Mouse (Mus musculus) intestine, embryonic 16.5 days (tissue): ENCODE data around the gene Kif12. TPM values are rescaled to one million over a fixed set of nuclear protein-coding genes. Genes with fewer than 3 reads are reported as not detected.

Experiments used
- ATAC-seq: fragments of 200-750 bp; cut with Nextera tagmentation; 2 replicates; pipeline ENCODE4 v1.8.0; 2017; ENCODE audit warnings: moderate TSS enrichment, moderate library complexity
- H3K27ac ChIP-seq: fragments of 300-500 bp; sonication (generic); 2 replicates; pipeline ENCODE4 v1.5.1; 2014; ENCODE audit warnings: mild to moderate bottlenecking, low read length
- H3K27me3 ChIP-seq: fragments of 300-500 bp; sonication (generic); replicated peaks from 2 replicates; pipeline ENCODE4 v1.6.1; 2014; ENCODE audit warnings: low read length, control low read depth, mixed read lengths; ENCODE audit not compliant: control insufficient read depth, insufficient read depth
- H3K36me3 ChIP-seq: fragments of 300-500 bp; sonication (generic); 2 replicates; pipeline ENCODE4 v1.6.1; 2014; ENCODE audit warnings: low read length, control low read depth; ENCODE audit not compliant: control insufficient read depth, insufficient read depth
- H3K4me1 ChIP-seq: fragments of 300-500 bp; sonication (generic); 2 replicates; pipeline ENCODE4 v1.6.1; 2014; ENCODE audit warnings: low read length, control low read depth, mixed read lengths; ENCODE audit not compliant: control insufficient read depth, insufficient read depth
- H3K4me2 ChIP-seq: fragments of 300-500 bp; sonication (generic); 2 replicates; pipeline ENCODE4 v1.6.1; 2014; ENCODE audit warnings: low read depth, low read length, control low read depth
- H3K4me3 ChIP-seq: fragments of 300-500 bp; sonication (generic); 2 replicates; pipeline ENCODE4 v1.5.1; 2014; ENCODE audit warnings: mild to moderate bottlenecking, low read length
- H3K9ac ChIP-seq: fragments of 300-500 bp; sonication (generic); 2 replicates; pipeline ENCODE4 v1.6.1; 2014; ENCODE audit warnings: low read depth, low read length
- H3K9me3 ChIP-seq: fragments of 300-500 bp; sonication (generic); 2 replicates; pipeline ENCODE4 v1.6.1; 2016; ENCODE audit warnings: low read length, control low read depth; ENCODE audit not compliant: control insufficient read depth
- WGBS: fragments of 180-500 bp; shearing (Covaris S2); extraction: QIAGEN DNeasy Blood & Tissue Kit; methylation state at CpG from one replicate; pipeline ENCODE4 v1.1.7; 2014; 5-methylcytosine and 5-hydroxymethylcytosine counted together
- polyA plus RNA-seq: library from polyadenylated mRNA; unstranded; fragments of >200 nt; fragmentation: Nextera tagmentation; extraction: Ambion mirVana; gene quantifications from 2 replicates; pipeline ENCODE4 v1.2.1, GENCODE M21; 2015

Gene Kif12
- polyA plus RNA-seq, 1 experiment from 2014 or later: 98.5 TPM

- WGBS: under 1% methylated on average over 58 of the region's 61 CpGs
- H3K4me3 ChIP-seq: peak within 1 kb of the TSS; percentile 82
- ATAC-seq: peak; percentile 35
- peak within 1 kb of the TSS; percentile 98 for H3K4me2 ChIP-seq
- peak within 1 kb of the TSS; percentile 68 for H3K9ac ChIP-seq
- H3K27me3 ChIP-seq: no peaks in the 10 kb centered on the region
- no peaks in the 10 kb centered on the region for H3K36me3 ChIP-seq
- H3K27ac ChIP-seq: no peak within 1 kb of the TSS
- H3K4me1 ChIP-seq: peaks cover 20% of the 10 kb centered on the region
- H3K9me3 ChIP-seq: no peaks in the 10 kb centered on the region
These were observed 42.1 kb upstream of the Kif12 start, which contains the start of gene Col27a1 for GRCm38 (mm10) chr4:63213907-63214621. TSS of gene Col27a1 (plus strand) at chr4:63214004.

DNA sequence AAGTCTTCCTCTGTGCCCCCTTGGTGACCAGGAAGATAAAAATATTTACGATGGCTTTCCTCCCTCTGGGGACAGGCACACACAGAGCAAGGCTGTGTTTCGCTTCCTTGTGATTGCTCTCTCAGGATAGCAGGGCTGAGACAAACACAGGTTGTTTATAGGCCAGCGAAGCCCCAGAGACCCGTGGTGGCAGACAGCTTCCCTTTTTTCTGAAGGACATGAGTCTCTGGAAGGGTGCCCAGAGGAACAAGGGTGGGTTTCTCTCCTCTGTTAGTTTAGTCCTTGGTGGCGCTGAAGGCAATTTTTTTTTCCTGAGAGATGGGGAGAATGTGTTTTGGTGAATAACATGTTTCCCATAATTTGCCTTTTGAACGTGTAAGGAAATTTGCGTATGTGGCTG is 33.7 kb upstream of the Kif12 start:
- no peaks in the 10 kb centered on the region for H3K27me3 ChIP-seq
- no peaks in the 10 kb centered on the region for H3K36me3 ChIP-seq
- no peak overlapping the region for H3K27ac ChIP-seq
- WGBS: 52% methylated on average over 7 of the region's 7 CpGs
- no peak overlapping the region for H3K9ac ChIP-seq
- no peaks in the 10 kb centered on the region for H3K9me3 ChIP-seq
- 0 out of 2 replicates have a peak, but pooled peaks cover 3% of the 10 kb centered on the region for H3K4me1 ChIP-seq
- no peak overlapping the region for H3K4me3 ChIP-seq
- no peak overlapping the region for H3K4me2 ChIP-seq
- ATAC-seq: 0 out of 2 replicates have a peak, but pooled peaks have one; percentile 7

DNA sequence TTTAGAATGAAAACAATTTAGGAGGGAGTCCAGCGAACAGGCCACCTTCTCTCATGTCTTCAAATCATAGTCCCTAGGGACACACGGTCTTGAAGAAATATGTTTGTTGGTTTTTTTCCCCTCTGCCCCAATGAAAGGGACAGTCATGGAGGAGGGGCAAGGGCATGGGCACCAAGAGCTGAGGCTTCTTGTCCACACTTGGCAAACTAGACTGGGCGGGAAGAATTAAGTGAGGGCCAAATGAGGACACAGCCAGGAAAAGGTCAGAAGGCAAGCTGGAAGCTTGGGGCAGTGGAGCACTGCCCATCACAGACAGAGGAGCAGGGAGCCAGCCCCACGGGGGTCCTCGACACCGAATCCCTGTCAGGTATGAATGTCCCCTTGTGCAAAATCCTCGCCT is 31.9 kb upstream of the Kif12 start:
- H3K4me3 ChIP-seq: no peak overlapping the region
- H3K27ac ChIP-seq: no peak overlapping the region
- 93% methylated on average over 7 of the region's 7 CpGs for WGBS
- ATAC-seq: no peak
- H3K4me2 ChIP-seq: no peak overlapping the region
- H3K9me3 ChIP-seq: no peaks in the 10 kb centered on the region
- H3K36me3 ChIP-seq: no peaks in the 10 kb centered on the region
- 0 out of 2 replicates have a peak, but pooled peaks cover 3% of the 10 kb centered on the region for H3K4me1 ChIP-seq
- H3K27me3 ChIP-seq: no peaks in the 10 kb centered on the region
- no peak overlapping the region for H3K9ac ChIP-seq

DNA sequence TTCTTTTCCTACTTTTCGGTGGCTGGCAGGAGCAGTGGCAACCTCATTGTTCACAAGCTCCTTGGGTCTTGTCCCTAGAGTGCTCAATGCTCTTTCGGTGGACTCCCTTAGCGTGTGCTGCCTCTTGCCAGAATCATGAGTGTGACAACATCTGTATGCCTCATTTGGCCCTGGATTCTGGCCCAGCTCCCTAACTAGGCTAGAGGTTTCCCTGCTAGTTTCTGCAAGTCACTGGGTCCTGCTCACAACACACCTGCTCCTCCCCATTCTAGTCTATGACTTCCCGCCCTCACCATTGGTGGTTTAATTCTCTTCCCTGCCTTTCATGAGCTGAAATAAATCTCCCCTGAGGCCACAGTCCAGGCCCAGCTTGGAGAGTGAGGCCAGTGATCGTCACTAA is 27.4 kb upstream of the Kif12 start:
- no peaks in the 10 kb centered on the region for H3K36me3 ChIP-seq
- no peak overlapping the region for H3K9ac ChIP-seq
- H3K27me3 ChIP-seq: no peaks in the 10 kb centered on the region
- no peak overlapping the region for H3K4me3 ChIP-seq
- H3K27ac ChIP-seq: no peak overlapping the region
- 0 out of 2 replicates have a peak, but pooled peaks have one; percentile 11 for ATAC-seq
- H3K4me2 ChIP-seq: no peak overlapping the region
- whole genome bisulfite sequencing: 91% methylated on average over 5 of the region's 5 CpGs
- H3K4me1 ChIP-seq: no peaks in the 10 kb centered on the region
- no peaks in the 10 kb centered on the region for H3K9me3 ChIP-seq

GRCm38 (mm10) chr4:63194366-63194765 is 22.4 kb upstream of the Kif12 start:
- no peak overlapping the region for H3K4me2 ChIP-seq
- H3K4me1 ChIP-seq: 0 out of 2 replicates have a peak, but pooled peaks cover 7% of the 10 kb centered on the region
- no peaks in the 10 kb centered on the region for H3K27me3 ChIP-seq
- no peak overlapping the region for H3K27ac ChIP-seq
- H3K9ac ChIP-seq: no peak overlapping the region
- H3K4me3 ChIP-seq: no peak overlapping the region
- no peaks in the 10 kb centered on the region for H3K9me3 ChIP-seq
- ATAC-seq: no peak
- no peaks in the 10 kb centered on the region for H3K36me3 ChIP-seq
- 75% methylated on average over 2 of the region's 2 CpGs for WGBS

GRCm38 (mm10) chr4:63191641-63192040 is 19.7 kb upstream of the Kif12 start:
- Histone ChIP-seq H3K27me3 (no peaks in the 10 kb centered on the region), H3K4me2 (no peak overlapping the region), H3K4me3 (no peak overlapping the region), H3K4me1 (0 out of 2 replicates have a peak, but pooled peaks cover 7% of the 10 kb centered on the region), H3K9ac (no peak overlapping the region), H3K27ac (peak overlapping the region; percentile 66), H3K36me3 (no peaks in the 10 kb centered on the region), H3K9me3 (no peaks in the 10 kb centered on the region)
- peak; percentile 89 for ATAC-seq
- 47% methylated on average over 5 of the region's 5 CpGs for WGBS

GRCm38 (mm10) chr4:63186281-63186870 is 14.4 kb upstream of the Kif12 start:
- Histone ChIP-seq H3K4me1 (peaks cover 10% of the 10 kb centered on the region), H3K9ac (0 out of 2 replicates have a peak overlapping the region, but pooled peaks have one; percentile 32), H3K4me2 (no peak overlapping the region; the same call in 1 of the 2 replicates), H3K27ac (no peak overlapping the region), H3K4me3 (no peak overlapping the region), H3K27me3 (no peaks in the 10 kb centered on the region), H3K9me3 (no peaks in the 10 kb centered on the region), H3K36me3 (no peaks in the 10 kb centered on the region)
- peak; percentile 80 for ATAC-seq
- whole genome bisulfite sequencing: 42% methylated on average over 21 of the region's 21 CpGs

DNA sequence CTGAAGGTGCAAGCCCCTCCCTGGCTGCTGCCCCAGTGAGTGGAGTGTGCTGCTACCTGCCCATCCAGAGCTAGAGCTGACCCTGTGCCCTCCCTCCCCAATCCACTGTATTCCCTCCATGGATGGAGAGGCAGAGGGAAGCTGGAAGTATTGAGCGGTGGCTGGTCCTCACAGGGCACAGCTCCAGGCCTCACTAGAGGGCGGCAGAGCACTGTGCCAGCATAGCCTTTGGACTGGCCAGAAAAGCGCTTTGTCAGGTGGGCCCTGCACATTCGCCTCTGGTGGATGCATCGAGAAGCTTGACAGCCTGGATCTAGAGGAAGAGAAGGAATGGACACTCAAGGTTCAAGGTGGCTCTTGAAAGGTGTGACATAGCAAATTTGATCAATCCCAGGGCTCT is 9.6 kb upstream of the Kif12 start:
- no peaks in the 10 kb centered on the region for H3K27me3 ChIP-seq
- H3K9ac ChIP-seq: no peak overlapping the region
- H3K4me2 ChIP-seq: no peak overlapping the region
- H3K9me3 ChIP-seq: no peaks in the 10 kb centered on the region
- no peak overlapping the region for H3K27ac ChIP-seq
- ATAC-seq: peak; percentile 77
- no peaks in the 10 kb centered on the region for H3K36me3 ChIP-seq
- peaks cover 8% of the 10 kb centered on the region for H3K4me1 ChIP-seq
- no peak overlapping the region for H3K4me3 ChIP-seq
- WGBS: 5% methylated on average over 5 of the region's 5 CpGs

DNA sequence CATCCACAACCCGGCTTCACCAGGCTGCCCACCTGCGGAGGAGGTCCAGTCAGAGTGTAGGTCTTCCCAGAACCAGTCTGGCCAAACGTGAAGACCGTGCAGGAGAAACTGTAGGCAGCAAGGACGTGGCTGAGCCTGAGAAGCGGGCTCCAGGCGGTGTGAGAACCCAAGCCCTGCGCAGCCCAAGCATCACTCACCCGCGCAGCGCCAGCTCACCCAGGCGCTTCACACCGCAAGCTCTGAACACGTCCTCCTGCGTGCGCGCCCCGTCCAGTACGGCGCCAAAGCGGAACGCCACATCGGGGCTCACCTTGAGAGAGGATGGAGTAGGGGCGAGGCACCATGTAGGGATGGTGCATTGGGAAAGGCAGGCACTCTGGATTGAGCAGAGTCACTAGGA is 809 bp downstream of the Kif12 start:
- Histone ChIP-seq H3K9me3 (no peaks in the 10 kb centered on the region), H3K9ac (peak overlapping the region; percentile 69), H3K27ac (peak overlapping the region; percentile 71), H3K4me2 (peak overlapping the region; percentile 52), H3K36me3 (no peaks in the 10 kb centered on the region), H3K4me1 (peaks cover 17% of the 10 kb centered on the region), H3K4me3 (peak overlapping the region; percentile 50), H3K27me3 (no peaks in the 10 kb centered on the region)
- WGBS: 39% methylated on average over 24 of the region's 24 CpGs
- ATAC-seq: peak; percentile 10
